Mouse (Mus musculus) CH12F3 (cell line): Measurements from ENCODE around the gene Lexm.

ENCODE experiments used
- in situ Hi-C: fragments of 300-500 bp; cut with MboI; formaldehyde crosslinking; loops from 2 replicates; pipeline ENCODE4 v1.14.3; 2020; ENCODE audit warnings: low sequenced_read_pairs

Gene Lexm

DNA sequence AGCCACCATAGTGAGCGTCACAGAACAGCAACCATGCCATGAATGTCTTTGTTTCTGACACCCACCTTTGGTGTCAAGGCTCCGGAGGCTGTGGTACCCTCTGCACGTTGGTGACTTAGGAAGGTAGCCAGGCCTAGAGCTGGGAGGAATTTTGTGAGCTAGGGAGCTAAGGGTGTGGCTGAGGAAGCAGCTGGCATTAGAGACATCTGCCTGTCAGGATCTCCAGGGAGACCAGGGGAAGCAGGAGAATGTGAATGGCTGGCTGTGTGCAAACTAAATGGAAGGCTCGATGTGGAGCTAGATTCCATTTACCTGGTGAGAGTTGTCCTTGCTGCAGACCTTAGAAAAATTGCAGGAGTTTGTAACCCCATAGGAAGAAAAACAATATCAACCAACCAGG lies 32.4 kb downstream of the Lexm start:
- in situ Hi-C loops: no loop called here

DNA sequence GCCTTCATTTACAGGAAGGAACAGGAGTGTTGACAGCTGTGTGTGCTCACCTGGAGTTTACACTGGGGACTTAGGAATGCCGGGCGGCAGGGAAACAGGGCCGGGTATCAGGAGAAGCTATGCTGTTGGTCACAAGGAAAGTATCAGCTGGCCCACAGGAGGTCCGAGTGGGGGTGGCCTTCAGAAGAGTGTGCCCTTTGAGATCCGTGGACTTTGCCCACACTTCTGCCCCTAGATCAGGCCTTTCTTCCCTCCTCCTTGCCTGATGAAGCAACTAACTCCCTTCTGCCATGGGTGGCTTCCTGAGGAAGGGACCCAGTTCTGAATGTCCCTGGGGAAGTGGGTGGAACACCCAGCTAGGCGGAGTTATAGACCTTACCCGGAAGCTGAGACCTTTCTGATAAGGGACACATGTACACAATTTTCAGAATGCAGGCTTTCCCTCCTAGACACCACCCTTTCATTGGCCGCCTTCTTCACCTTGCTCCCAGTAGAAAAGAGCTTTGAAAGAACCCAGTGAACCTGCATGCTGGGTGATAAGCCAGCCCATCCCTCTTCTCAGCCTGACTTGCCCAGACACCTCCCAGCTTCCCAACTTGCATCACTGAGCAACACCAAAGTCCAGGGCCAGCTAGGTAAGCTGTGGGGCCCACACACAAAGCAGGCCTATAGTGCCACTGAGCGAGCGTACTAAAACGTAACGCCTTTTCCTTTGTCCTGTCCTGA lies 34.5 kb downstream of the Lexm start:
- in situ Hi-C loops: no loop called here

DNA sequence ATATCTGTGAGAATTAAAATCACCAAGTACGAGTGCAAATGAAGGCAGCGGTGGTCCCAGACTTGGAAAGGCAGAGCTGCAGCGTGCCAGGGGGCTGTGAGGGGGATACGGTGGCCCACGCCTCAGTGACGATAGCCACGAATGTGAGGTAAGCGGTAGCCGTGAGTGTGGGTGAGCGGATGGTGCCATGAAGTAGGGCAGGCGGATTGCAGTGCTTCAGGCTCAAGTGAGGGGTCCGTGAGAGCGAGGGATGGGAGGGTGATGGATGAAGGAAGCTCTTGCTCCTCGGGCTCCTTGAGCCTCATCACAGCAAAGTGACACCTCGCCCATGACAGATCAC lies 35.2 kb downstream of the Lexm start:
- in situ Hi-C loops: no loop called here

DNA sequence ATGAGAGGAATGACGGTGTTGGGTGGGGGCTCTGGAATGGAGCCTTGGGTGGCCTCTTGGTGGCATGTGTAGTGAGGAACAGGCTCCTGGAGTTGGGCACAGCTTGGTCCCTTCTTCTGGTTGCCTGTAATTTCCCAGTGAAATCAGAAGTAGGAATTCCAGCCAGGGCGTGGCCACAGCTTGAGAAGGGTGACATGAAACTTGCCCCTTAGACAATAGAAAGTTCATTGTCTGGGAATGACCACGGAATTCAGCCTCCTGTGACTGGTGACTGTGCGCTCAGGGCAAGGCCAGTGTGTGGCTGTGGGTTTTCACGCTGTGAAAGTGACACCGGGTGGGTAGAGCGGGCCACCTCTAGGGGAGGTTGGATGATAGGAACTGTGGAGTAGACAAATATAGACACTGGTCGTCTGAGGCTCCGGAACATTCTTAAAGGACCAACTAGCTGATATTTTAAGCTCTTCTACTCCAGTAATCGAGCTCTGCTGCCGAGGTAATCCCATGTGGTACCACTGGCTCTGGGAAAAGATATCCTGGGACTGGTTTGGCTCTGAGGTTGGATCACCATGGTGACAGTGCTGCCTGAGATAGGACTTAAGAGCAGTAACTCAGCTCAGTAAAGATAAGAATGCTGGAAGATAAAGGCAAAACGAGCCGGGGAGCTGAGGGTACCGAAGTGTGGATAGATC lies 35.7 kb downstream of the Lexm start:
- in situ Hi-C loops: no loop called here

DNA sequence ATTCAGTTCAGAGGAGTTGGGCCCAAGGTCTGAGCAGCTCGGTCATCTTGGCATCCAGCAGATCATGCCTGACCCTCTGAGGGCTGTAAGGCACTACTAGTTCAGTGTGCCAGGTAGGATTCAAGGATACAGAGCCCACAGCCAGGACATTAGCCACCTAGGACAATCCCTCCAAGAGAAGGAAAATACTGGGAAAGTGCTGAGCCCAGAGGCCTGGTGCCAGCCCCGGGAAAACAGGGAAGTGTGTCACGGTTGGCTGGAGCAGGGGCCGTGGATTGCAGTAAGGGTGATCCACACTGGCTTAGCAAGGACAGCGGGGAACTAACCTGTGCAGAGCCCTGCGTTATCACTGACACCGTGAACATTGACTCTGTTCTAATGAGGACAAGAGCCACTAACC lies 39.5 kb downstream of the Lexm start:
- in situ Hi-C loops: no loop called here

DNA sequence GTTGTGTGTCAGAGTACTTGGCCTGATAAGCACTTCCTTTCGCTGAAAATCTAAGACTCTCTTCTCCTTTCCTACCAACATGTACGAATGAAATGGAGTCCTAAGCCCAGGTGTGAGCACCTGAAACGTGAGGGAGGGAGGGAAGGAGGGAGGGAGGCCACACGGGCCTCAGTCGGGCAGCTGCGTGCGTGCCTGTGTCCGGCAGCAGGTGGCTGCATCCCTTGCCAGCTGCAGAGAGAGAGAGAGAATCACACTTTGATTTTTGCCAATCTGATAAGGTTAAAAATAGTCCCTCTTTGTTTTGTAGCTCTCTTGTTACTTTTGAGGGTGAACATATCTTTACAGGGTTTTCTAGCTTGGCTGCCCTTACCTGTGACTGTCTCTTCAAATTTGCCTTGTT lies 42.0 kb downstream of the Lexm start:
- in situ Hi-C loops: no loop called here

DNA sequence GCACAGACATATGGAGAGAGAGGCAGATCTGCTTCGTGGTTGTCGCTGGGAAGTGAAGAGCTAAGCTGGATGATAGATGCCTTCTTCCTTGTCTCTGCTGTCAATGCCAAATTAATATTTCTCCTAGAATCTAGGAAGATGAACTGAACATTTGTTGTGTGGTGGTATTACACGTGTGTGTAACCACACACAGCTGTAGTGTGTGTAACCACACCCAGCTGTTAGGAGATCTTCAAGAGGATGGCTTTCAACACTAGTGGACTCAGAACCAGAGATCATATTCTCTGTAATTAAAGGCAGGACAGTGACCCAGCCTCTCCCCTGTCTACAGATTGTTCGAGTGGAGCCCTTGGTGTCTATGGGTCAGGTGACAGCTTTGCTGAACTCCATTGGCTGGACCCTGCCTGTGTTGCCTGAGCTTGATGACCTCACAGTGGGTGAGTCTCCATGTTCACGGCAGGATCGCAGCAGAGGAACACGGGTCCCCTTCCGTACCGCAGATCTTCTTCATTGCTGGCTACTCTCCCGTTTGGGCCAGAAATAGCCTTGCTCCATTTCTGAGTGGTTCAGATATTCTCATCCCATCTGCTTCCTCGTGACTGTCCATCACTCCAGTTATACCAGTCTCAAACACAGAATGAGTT lies 45.8 kb downstream of the Lexm start:
- in situ Hi-C loops: no loop called here

DNA sequence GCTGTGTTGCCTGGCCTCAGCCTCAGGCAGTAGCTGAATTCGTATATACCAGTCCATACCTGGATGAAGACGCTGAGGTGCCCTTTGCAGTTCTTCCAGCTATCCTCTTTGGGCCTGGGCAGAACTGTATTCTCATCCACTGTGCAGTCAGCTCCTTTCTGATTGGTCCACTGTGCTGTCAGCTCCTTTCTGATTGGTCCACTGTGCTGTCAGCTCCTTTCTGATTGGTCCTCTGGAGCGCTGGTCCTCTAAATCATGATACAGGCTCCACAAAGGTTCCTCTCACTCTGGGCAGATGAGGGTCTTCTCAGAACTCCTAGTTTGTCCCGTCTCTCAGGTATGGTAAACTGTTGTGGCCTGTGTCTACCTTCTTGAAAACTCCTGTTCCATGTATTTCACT lies 47.4 kb downstream of the Lexm start:
- in situ Hi-C loops: no loop called here

DNA sequence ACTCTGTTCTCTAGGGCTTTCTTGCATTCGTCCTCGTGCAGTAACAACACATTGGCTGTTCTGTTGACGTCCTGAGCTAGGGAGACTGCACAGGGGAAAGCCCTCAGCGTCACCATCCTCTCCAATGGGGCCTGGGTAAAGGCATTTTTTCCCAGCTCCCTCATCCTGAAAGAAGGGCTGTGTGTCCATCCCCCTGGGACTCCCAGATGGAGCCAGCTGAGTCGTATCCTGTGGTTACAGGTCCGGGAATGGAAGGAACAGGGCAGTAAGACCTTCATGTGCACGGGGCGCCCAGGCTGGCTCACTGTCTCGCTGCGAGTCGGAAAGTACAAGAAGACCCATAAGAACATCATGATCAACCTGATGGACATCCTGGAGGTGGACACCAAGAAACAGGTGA lies 52.9 kb downstream of the Lexm start:
- in situ Hi-C loops: no loop called here

DNA sequence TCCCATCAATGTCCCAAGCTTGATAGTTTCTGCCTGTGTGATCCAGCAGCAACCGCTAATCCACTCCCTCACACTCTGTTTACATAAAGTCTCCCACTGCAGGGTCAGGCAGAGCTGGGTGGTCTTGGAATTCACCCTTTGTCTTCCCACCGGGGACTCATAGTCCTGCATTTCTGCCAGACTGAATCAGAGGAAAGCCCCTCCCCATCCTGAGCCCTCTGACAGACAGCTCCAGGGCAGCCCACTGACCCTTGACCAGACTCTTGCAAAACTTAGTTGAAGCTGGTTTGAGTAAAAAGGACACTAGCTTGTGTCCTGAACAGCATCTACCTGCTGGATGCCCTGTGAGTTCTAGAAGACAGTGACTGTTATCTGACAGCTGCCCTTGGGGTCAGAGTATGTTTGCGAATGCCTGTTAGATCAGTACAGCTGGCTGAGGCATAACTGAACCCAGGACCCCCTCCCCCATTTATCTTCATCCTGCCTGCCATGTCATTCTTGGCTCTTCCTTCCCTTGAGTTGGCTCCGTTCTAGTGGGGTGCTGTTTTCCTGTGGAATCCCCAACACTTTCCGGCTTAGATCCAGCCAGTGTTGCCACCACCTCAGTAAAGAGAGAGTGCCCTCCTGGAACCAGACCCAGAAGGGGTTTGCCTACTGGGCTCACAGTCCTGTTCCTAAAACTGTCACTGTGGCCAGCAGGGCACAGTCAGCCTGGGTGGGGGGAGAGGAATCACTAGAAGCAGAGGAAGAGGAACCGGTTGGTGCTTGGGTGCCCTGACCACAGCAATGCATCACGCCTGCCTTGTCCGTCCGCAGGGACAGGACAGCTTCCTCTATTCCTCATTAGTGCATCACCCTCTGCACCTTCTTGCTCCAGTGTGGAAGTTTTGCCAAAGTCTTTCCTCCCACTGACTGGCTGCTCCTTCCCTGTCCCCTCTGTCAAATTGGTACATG lies 53.9 kb downstream of the Lexm start:
- in situ Hi-C loops: no loop called here

DNA sequence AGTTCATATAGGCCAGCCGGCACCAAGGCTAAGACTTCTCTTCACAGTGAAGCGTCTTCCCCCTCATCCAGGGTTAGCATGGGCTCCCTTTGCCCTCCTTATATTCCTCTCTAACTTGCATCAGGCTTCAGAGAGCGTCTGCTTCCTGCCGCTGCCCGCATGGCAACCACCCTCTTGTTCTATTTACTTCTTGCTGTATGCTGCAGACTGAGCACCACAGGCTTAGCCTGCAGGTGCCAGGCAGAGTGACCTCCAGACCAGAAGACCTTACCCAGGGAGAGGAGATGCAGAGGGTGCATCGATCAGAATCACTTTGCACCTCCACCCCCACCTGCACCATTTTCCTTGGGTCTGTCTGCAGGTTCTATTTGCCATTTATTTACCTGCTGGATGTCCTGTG lies 55.0 kb downstream of the Lexm start:
- in situ Hi-C loops: no loop called here

DNA sequence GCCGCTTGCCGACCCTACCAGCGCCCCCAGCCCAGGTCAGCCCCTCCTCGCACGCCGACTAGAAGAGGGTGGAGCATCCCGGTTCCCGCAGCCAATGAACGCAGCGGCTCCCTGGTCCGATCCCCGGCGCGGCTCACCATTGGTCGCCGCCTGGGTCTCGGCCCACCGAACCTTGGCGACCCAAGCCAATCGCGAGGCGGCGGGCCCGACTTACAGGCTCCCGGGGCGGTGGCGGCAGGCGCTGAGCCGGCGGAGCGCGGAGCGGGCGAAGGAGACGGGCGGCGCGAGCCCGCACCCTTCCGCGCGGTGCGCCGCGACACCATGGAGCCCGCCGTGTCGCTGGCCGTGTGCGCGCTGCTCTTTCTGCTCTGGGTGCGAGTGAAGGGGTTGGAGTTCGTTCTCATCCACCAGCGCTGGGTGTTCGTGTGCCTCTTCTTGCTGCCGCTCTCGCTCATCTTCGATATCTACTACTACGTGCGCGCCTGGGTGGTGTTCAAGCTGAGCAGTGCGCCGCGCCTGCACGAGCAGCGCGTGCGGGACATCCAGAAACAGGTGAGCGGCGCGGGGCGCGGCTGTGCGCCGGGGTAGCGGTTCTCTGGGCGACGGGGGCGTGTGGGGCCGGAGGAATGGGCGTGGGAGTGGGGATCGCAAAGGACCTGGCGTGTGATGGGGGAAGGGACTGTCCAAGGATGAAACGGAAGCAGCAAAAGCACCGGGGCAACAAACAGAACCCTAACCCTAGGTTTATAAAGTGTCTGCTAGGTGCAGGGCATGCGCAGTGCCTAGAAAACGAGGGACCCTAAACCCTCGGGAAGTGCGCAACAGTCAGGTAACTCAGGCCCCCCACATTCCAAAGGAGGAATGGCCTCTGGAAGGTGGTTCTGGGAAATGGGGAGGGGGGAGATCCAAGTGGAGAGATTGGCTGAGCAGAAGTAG lies 55.9 kb downstream of the Lexm start, which contains the start of gene Dhcr24:
Gene Dhcr24, plus strand, starts transcription at position 193 of the 936 bp plus-strand sequence.
- in situ Hi-C loops: no loop called here

DNA sequence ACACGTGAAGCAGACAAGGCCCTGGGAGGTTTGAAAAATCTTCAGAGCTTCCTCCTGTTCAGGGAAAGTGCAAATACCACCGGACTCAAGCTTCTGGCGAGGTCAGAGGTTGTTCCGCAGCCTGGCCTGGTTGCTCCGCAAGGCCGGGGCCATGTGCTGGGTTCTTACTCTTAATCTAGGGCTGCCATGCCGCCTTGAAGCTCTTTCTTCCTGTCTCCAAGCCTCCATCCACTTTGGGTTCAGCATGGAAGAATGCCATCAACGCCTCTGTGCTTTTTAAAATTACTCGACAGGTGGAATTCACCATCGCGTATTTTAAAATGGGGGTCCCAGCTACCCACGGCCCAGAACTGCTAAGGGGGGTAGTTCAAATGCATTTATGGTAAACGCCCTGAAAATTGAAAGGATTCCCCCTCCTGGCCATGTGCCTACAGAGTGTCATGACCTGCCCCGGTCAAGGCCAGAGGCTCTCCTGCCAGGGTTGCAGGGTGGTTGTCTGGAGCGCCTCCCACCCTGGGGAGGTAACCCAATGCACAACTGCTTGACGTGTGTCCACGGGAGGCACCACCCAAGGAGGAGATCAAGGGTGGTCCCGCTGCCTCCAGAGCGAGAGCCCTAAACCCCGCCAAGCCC lies 56.7 kb downstream of the Lexm start:
- in situ Hi-C loops: no loop called here

DNA sequence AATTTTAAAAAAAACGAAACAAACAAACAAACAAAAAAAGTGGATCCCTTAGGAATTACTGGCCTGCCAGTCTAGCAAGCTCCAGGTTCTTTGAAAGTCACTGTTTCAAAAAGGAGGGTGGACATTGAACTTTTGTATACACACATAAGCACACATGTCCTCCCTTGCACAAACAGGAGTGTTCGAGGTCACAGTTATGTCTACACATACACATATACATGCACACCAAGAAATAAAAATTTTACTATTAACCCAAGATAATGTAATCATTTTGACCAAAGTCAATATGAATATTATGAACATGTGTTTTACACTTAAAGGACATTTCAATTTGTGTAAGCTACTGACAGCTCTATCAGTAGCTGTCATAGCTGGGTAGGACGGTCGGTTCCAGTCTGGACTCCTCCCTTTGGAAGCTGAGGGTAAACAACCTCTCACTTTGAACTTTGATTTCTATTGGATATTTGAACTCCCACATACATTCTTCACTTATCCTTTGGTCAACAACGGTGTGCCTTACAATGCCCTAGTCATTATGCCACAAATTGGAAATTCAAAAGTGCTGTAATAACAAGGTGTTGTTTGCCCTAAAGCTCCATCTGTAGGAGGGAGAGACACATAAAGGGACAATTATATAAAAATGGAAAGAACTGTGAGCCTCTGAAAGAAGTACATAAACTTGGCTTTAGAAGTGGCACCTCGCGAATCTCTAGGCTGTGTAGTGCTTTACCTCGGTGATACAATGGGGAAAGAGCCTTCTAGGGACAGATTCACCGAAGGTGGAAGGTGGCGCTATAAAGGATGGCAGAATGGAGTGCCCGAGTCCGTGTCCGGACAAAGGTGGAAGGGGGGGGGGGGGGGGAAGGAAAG lies 57.5 kb downstream of the Lexm start:
- in situ Hi-C loops: no loop called here

DNA sequence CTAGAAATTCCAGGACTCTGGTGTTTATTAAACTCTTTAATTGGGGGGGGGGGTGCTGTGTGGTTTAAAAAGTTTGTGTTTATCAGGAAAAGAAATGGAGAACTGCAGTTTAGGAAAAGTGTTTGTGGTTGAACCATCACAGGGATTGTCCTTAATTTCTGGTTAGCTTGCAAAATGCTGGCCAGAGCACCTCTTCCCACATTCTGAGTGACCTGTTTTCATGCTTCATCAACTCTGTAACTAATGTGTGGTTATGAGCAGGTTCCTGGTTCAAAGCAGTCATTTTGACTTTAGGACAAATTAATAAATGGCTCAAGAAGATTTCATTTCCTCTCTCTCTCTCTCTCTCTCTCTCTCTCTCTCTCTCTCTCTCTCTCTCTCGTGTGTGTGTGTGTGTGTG lies 59.1 kb downstream of the Lexm start:
- in situ Hi-C loops: no loop called here

DNA sequence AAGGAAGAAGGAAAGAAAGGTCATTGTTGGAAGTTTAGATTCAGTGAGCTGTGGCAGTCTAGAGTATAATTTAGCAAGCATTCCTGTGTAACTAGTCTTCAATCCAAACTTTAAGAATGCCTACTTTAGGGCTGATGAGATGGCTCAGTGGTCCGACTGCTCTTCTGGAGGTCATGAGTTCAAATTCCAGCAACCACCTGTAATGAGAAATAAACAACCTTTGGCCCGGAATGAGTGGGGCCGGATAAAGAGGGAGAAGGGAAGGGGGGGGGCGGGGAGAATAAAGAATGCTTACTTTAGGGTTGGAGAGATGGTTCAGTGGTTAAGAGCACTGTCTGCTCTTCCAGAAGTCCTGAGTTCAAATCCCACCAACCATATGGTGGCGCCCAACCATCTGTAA lies 59.8 kb downstream of the Lexm start:
- in situ Hi-C loops: no loop called here

DNA sequence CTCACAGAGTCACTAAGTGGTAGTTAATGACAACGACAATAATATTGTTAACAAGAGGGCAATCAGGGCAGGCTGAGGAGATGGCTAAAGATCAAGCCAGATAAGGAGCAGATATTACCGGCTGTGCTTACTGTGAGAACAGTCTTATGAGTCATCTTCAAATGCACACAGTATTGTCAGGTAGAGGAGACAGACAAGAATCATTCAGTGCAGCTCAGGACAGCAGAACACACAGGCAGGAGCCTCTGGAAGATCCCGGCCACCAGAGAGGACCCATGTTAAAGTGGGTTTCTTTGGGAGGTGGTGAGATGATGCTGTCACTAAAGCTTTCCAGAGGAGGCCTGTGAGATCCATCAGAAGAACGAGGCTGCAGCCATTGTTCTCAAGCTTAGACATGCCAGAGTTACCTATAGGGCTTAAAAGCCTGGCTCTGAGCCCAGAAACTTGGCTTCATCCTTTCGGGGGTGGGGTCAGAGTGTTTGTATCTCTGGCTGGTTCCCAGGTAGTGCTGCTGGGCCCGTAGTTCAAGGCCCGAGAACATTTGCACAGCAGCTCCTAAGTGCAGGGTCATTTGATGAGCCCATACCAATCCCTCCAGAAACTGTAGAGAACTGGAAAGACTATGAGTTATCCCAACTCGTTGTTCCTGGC lies 66.4 kb downstream of the Lexm start:
- in situ Hi-C loops: no loop called here

DNA sequence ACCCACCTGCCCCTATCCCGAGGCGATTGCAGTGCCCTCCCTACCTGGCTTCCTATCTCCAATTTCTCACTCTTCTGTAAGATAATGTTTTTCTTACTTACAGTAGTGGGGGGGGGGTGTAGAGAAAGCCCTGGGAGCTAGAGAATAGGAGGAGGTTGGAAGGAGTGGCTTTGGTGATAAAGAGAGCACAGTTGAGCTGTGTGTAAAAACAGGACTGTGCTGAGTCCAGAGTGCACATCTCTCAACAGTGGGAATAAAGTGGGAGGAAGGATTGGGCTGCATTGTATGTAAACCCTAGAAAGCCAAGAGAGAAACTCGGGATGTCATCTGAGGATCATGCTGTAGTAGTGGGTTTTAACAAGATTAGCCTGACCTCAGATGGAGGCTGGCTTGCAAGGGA lies 68.9 kb downstream of the Lexm start:
- in situ Hi-C loops: no loop called here
